Mouse (Mus musculus) testis, adult 2 months (tissue): ENCODE measurements at regions not wholly inside any gene's neighbourhood (a gene's known extent, or its start where the extent isn't known, plus 50 kb on each side); places are given as distances from the start of the nearest gene placed in this dataset.

Experiments
- CTCF ChIP-seq: fragments of 200-500 bp; IDR thresholded peaks from 2 replicates; pipeline ENCODE4 v1.5.1; 2012; ENCODE audit warnings: low read depth, mild to moderate bottlenecking, inconsistent platforms, low read length, moderate library complexity; ENCODE audit not compliant: control insufficient read depth, insufficient read depth, insufficient replicate concordance
- POLR2A ChIP-seq: fragments of 200-500 bp; IDR thresholded peaks from 2 replicates; pipeline ENCODE4 v1.6.1; 2012; ENCODE audit warnings: low read depth, mild to moderate bottlenecking, inconsistent platforms, low read length, moderate library complexity; ENCODE audit not compliant: control insufficient read depth

GRCm38 (mm10) chr4:56492537-56493221 is 247.2 kb upstream of the Gm26657 start:
- TF ChIP-seq CTCF (no peak), POLR2A (no peak)
